Mouse (Mus musculus): Measurements from ENCODE around the gene Edem3. TPM values are rescaled to one million over a fixed set of nuclear protein-coding genes. Genes with fewer than 3 reads are reported as not detected.
"Not testable (repeated sequence)": the region's sequence is repeated elsewhere in the genome, so short reads cannot be mapped to it uniquely, and the experiment has no call there.

Gene Edem3
- polyA plus RNA-seq, 1 experiment from 2014 or later, result 7.5 TPM

GRCm38 (mm10) chr1:151779306-151779705, 24.1 kb downstream of the Edem3 start:
- Histone ChIP-seq H3K4me1 (replicated peaks; ENCODE audit: control insufficient read depth, insufficient read depth) (no peaks in the 10 kb centered on the region), H3K9ac (ENCODE audit: low read length) (no peak overlapping the region), H3K36me3 (ENCODE audit: control insufficient read depth, insufficient read depth, low read length) (peaks cover 15% of the 10 kb centered on the region; the same call in 1 of the 2 replicates), H3K27me3 (ENCODE audit: control insufficient read depth, insufficient read depth, low read length) (no peaks in the 10 kb centered on the region), H3K4me3 (ENCODE audit: low read depth, low read length) (no peak overlapping the region), H3K27ac (replicated peaks) (no peak overlapping the region), H3K4me2 (replicated peaks; ENCODE audit: low read depth) (no peak overlapping the region), H3K9me3 (ENCODE audit: control insufficient read depth, low read length) (no peaks in the 10 kb centered on the region)
- 81% methylated on average over 2 of the region's 2 CpGs for WGBS
- no peak for DNase-seq (ENCODE audit: low spot score)
- no peak for TF ChIP-seq EP300 (optimal IDR thresholded peaks at IDR 0.05)
- no peak for TF ChIP-seq CTCF (IDR thresholded peaks at IDR 0.05; ENCODE audit: low read depth)
- no peak for ATAC-seq (ENCODE audit: low FRiP score, low TSS enrichment)

GRCm38 (mm10) chr1:151781447-151781846, 26.3 kb downstream of the Edem3 start:
- WGBS, result 76% methylated on average over 7 of the region's 7 CpGs
- Histone ChIP-seq H3K27ac (replicated peaks) (no peak overlapping the region), H3K9me3 (ENCODE audit: control insufficient read depth, low read length) (no peaks in the 10 kb centered on the region), H3K9ac (ENCODE audit: low read length) (no peak overlapping the region), H3K27me3 (ENCODE audit: control insufficient read depth, insufficient read depth, low read length) (no peaks in the 10 kb centered on the region), H3K4me2 (replicated peaks; ENCODE audit: low read depth) (no peak overlapping the region), H3K36me3 (ENCODE audit: control insufficient read depth, insufficient read depth, low read length) (peaks cover 18% of the 10 kb centered on the region), H3K4me1 (replicated peaks; ENCODE audit: control insufficient read depth, insufficient read depth) (no peaks in the 10 kb centered on the region), H3K4me3 (ENCODE audit: low read depth, low read length) (no peak overlapping the region)
- DNase-seq (ENCODE audit: low spot score), result no peak
- ATAC-seq (ENCODE audit: low FRiP score, low TSS enrichment), result no peak
- TF ChIP-seq CTCF (IDR thresholded peaks at IDR 0.05; ENCODE audit: low read depth), result no peak
- no peak for TF ChIP-seq EP300 (optimal IDR thresholded peaks at IDR 0.05)

DNA sequence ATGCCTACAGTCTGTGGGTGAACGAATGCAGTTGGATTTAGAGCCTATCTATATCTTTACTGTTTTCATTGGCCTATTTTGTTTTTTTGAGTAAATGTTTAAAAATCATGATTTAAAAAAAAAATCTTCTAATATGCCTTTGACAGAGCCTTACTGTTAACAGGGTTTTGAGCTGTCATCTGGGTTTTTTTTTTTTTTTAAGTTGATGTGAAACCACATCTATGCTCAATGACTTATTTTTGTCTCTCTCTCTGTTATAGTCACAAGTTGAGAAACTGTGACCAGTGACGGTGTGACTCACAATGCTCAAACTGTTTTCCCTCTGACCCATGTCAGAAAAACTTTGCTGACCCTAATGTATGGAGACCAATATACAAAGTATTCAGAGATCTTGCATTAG, 28.2 kb downstream of the Edem3 start:
- no peak for ATAC-seq (ENCODE audit: low FRiP score, low TSS enrichment)
- Histone ChIP-seq H3K9me3 (ENCODE audit: control insufficient read depth, low read length) (no peaks in the 10 kb centered on the region), H3K27me3 (ENCODE audit: control insufficient read depth, insufficient read depth, low read length) (no peaks in the 10 kb centered on the region), H3K4me3 (ENCODE audit: low read depth, low read length) (no peak overlapping the region), H3K27ac (replicated peaks) (no peak overlapping the region), H3K36me3 (ENCODE audit: control insufficient read depth, insufficient read depth, low read length) (peaks cover 13% of the 10 kb centered on the region), H3K9ac (ENCODE audit: low read length) (no peak overlapping the region), H3K4me1 (replicated peaks; ENCODE audit: control insufficient read depth, insufficient read depth) (no peaks in the 10 kb centered on the region), H3K4me2 (replicated peaks; ENCODE audit: low read depth) (no peak overlapping the region)
- DNase-seq (ENCODE audit: low spot score), result no peak
- no peak for TF ChIP-seq EP300 (optimal IDR thresholded peaks at IDR 0.05)
- no peak for TF ChIP-seq CTCF (IDR thresholded peaks at IDR 0.05; ENCODE audit: low read depth)
- WGBS, result 91% methylated on average over 2 of the region's 2 CpGs

DNA sequence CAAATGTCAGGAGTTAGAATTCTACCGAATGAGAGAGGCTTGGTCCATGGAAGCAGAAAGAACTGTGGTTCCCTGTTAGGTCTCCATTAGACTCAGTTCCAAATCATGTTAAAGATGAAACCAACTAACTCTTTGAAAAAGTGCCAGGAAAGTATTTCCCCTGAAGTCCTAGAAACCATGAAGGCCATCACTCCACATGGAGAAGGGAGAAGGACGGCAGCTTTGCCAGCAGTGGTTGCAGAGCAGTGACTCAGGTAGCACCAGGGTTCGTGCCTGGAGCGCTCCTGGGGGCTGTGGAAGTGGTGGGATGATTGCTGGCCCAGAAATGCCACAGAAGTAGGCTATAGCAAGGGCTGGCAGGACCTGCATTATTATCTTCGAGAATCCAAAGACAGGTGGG, 31.2 kb downstream of the Edem3 start:
- Histone ChIP-seq H3K9me3 (ENCODE audit: control insufficient read depth, low read length) (no peaks in the 10 kb centered on the region), H3K27ac (replicated peaks) (no peak overlapping the region), H3K4me2 (replicated peaks; ENCODE audit: low read depth) (no peak overlapping the region), H3K36me3 (ENCODE audit: control insufficient read depth, insufficient read depth, low read length) (peaks cover 10% of the 10 kb centered on the region), H3K4me3 (ENCODE audit: low read depth, low read length) (no peak overlapping the region), H3K4me1 (replicated peaks; ENCODE audit: control insufficient read depth, insufficient read depth) (no peaks in the 10 kb centered on the region), H3K9ac (ENCODE audit: low read length) (no peak overlapping the region), H3K27me3 (ENCODE audit: control insufficient read depth, insufficient read depth, low read length) (no peaks in the 10 kb centered on the region)
- TF ChIP-seq EP300 (optimal IDR thresholded peaks at IDR 0.05), result no peak
- no peak for TF ChIP-seq CTCF (IDR thresholded peaks at IDR 0.05; ENCODE audit: low read depth)
- DNase-seq (ENCODE audit: low spot score) (no peak), ATAC-seq (ENCODE audit: low FRiP score, low TSS enrichment) (no peak)
- 87% methylated on average over 5 of the region's 5 CpGs for WGBS

DNA sequence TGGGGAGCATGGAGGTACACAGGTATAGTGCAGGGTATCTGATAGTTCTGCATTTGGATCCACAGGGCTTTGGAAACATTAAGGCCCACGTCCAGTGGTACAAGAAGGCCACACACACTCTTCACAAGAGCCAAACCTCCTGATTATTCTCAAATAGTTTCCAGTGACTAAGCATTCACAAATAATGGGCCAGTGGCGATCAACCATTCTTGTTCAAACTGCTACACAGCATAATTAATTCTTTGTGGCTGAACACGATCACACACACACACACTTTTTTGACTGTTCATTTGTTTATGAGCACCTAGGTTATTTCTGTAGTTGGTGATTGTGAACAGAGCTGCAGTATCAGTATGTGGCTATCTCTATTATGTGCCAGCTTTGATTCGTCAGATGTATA, 34.0 kb downstream of the Edem3 start:
- H3K4me1 ChIP-seq (replicated peaks; ENCODE audit: control insufficient read depth, insufficient read depth), result no peaks in the 10 kb centered on the region
- H3K9me3 ChIP-seq (ENCODE audit: control insufficient read depth, low read length), result no peaks in the 10 kb centered on the region
- DNase-seq (ENCODE audit: low spot score), result no peak
- peaks cover 7% of the 10 kb centered on the region for H3K36me3 ChIP-seq (ENCODE audit: control insufficient read depth, insufficient read depth, low read length)
- H3K27me3 ChIP-seq (ENCODE audit: control insufficient read depth, insufficient read depth, low read length), result no peaks in the 10 kb centered on the region
- no peak overlapping the region for H3K9ac ChIP-seq (ENCODE audit: low read length)
- no peak overlapping the region for H3K4me2 ChIP-seq (replicated peaks; ENCODE audit: low read depth)
- H3K4me3 ChIP-seq (ENCODE audit: low read depth, low read length), result no peak overlapping the region
- H3K27ac ChIP-seq (replicated peaks), result no peak overlapping the region
- ATAC-seq (ENCODE audit: low FRiP score, low TSS enrichment), result no peak
- TF ChIP-seq CTCF (IDR thresholded peaks at IDR 0.05; ENCODE audit: low read depth), result no peak
- no peak for TF ChIP-seq EP300 (optimal IDR thresholded peaks at IDR 0.05)
- WGBS, result 83% methylated on average over 4 of the region's 4 CpGs

DNA sequence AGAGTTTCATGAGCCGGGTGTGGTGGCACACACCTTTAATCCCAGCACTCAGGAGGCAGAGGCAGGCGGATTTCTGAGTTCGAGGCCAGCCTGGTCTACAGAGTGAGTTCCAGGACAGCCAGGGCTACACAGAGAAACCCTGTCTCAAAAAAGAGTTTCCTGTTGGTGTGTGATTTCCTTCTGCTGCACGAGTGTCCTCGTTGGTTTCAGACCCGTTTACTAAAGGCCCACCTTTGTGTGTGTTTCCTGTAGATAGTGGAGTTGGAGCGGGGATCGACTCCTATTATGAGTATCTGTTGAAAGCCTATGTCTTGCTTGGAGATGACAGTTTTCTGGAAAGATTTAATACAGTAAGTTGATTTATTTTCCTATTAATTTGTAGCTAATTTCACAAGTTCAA, 36.9 kb downstream of the Edem3 start:
- WGBS, result 78% methylated on average over 8 of the region's 8 CpGs
- H3K27me3 ChIP-seq (ENCODE audit: control insufficient read depth, insufficient read depth, low read length); H3K9ac ChIP-seq (ENCODE audit: low read length); H3K4me3 ChIP-seq (ENCODE audit: low read depth, low read length); H3K4me2 ChIP-seq (replicated peaks; ENCODE audit: low read depth); H3K9me3 ChIP-seq (ENCODE audit: control insufficient read depth, low read length); H3K27ac ChIP-seq (replicated peaks); DNase-seq (ENCODE audit: low spot score); H3K36me3 ChIP-seq (ENCODE audit: control insufficient read depth, insufficient read depth, low read length); ATAC-seq (ENCODE audit: low FRiP score, low TSS enrichment); H3K4me1 ChIP-seq (replicated peaks; ENCODE audit: control insufficient read depth, insufficient read depth): not testable (repeated sequence)

GRCm38 (mm10) chr1:151802795-151803194, 47.6 kb downstream of the Edem3 start:
- not testable (repeated sequence) for H3K27ac ChIP-seq (replicated peaks); DNase-seq (ENCODE audit: low spot score); H3K4me1 ChIP-seq (replicated peaks; ENCODE audit: control insufficient read depth, insufficient read depth); H3K27me3 ChIP-seq (ENCODE audit: control insufficient read depth, insufficient read depth, low read length); H3K9me3 ChIP-seq (ENCODE audit: control insufficient read depth, low read length); ATAC-seq (ENCODE audit: low FRiP score, low TSS enrichment); H3K9ac ChIP-seq (ENCODE audit: low read length); H3K4me2 ChIP-seq (replicated peaks; ENCODE audit: low read depth); H3K4me3 ChIP-seq (ENCODE audit: low read depth, low read length)
- WGBS, result 61% methylated on average over 3 of the region's 3 CpGs
- peaks cover 17% of the 10 kb centered on the region for H3K36me3 ChIP-seq (ENCODE audit: control insufficient read depth, insufficient read depth, low read length)

All from stomach, postnatal 0 days (tissue).